Mouse (Mus musculus) embryonic fibroblast, embryonic 13.5 days (primary cell): Measurements from ENCODE around the gene Rhot1.

Experiments
- CTCF ChIP-seq: IDR thresholded peaks from 2 replicates; pipeline ENCODE4 v1.5.1; 2011; ENCODE audit warnings: mild to moderate bottlenecking, control low read depth, low read length, moderate library complexity, borderline replicate concordance; ENCODE audit not compliant: insufficient read depth
- POLR2A ChIP-seq: IDR thresholded peaks from 2 replicates; pipeline ENCODE4 v1.6.1; 2011; ENCODE audit warnings: low read depth, mild to moderate bottlenecking, control low read depth, low read length, moderate library complexity

DNA sequence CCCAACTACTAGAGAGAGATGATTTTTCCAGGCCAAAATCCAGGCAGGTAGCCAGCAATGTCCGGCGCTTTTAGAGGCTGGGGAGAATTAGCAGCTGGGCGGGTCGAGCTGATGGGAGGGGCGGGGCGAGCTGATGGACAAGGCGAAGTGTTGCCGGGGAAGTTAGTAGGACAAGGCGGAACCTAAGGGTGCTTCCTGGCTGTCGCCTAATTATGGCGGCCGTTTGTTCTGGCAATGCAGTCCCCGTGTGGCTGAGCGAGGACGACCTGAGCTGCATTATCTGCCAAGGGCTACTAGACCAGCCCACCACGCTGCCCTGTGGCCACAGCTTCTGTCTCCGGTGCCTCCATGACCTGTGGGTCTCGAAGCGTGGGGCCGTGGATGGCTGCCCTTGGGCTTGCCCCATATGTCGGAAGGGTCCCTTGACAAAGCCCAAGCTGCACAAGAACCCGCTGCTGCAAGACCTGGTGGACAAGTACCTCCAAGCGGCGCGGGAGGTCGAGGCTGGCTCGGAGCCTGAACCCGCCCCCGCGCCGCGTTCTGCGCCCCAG is 25.0 kb upstream of the Rhot1 start, which contains the start of gene Rnf135:
- TF ChIP-seq CTCF (no peak), POLR2A (peak; percentile 97)
